ENCODE assay signal across 9 mouse cellular contexts in the genomic region with DNA sequence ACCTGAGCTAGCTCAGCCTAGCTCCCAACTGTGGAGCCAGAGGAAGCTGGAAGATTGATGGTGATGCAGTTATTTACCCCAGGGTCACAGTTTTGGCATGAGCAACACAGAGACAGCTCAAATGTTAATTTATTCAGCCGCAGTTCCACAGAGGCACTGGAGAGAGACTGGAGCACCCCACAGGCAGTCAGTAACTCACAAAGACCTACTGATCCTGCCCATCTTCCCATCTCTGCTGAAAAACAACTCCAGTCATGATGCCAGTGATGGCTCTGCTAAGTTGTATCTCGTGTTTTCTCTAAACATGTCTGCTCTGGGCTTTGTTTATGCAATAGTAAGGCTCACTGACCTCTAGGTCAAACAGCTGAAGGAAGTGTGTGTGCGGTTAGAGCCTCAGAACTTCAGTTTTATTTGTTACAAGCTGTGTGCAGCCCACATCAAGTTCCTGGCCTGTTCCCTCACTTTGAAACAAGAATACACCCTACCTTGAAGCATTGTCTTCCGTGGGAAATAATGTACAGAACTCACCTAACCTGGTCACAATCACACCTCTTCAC. TPM values are rescaled to one million over a fixed set of nuclear protein-coding genes. Genes with fewer than 3 reads are reported as not detected.
DNase-seq lines count a peak whose midpoint lies in the region.
"Had no signal": no experiment of that assay in that cellular context is flagged by ENCODE, and none has a peak within 500 bp of the region (broad histone marks: within the 10 kb centered on the region; RNA-seq: fewer than 3 reads in every experiment).

No protein-coding gene starts in this region.

- peak; percentile 31 for DNase-seq in kidney, adult 18-20 months
- no peak for DNase-seq in kidney, adult 8-10 months
- DNase-seq in Muller cell, postnatal 12 days (ENCODE audit: inconsistent ontology term), result peak; percentile 18
- DNase-seq in embryo, embryonic 10.5 days (ENCODE audit: low spot score), result peak; percentile 38
- peak; percentile 39 for DNase-seq in kidney, postnatal 14 days
- DNase-seq in right cerebral cortex, adult 2 months (ENCODE audit: low spot score in 2 of 2), result no peak
- no peak for DNase-seq in gastrocnemius, adult 18-20 months (ENCODE audit: low spot score)
- DNase-seq in left cerebral cortex, adult 9 months (ENCODE audit: low spot score in 2 of 2), result no peak
- DNase-seq: cerebellum, adult 9-11 months had no signal

RNA-seq across cellular contexts. Expression of gene Uvrag, which starts 34.1 kb away (rescaled TPM):
- total RNA-seq in gastrocnemius, adult 18-20 months (2021), result 1 to 10 TPM; 7.0 to 10.0 TPM

Comparison
In these comparisons a context has a peak if more than half of its experiments do, and no peak if none do; other contexts are left out.
1. DNase-seq: peak in kidney, adult 18-20 months (single experiment), Muller cell, postnatal 12 days (single experiment), embryo, embryonic 10.5 days (single experiment) and kidney, postnatal 14 days (single experiment); none in kidney, adult 8-10 months (0 of 2), right cerebral cortex, adult 2 months (0 of 2), gastrocnemius, adult 18-20 months (single experiment) and left cerebral cortex, adult 9 months (0 of 2).